Mouse (Mus musculus) heart, adult 2 months (tissue): ENCODE measurements around the gene Twist1. TPM values are rescaled to one million over a fixed set of nuclear protein-coding genes. Genes with fewer than 3 reads are reported as not detected.

ENCODE experiments used
- DNase-seq, 2 experiments: peaks; one replicate each; pipeline ENCODE4 v3.0.0; 2021
- H3K27ac ChIP-seq: fragments of 200-600 bp; 2 replicates; pipeline ENCODE4 v1.8.1; 2022
- H3K27me3 ChIP-seq: fragments of 200-500 bp; 2 replicates; pipeline ENCODE4 v1.6.1; 2012; ENCODE audit warnings: mild to moderate bottlenecking, low read length, inconsistent platforms, mixed read lengths; ENCODE audit not compliant: control insufficient read depth, insufficient read depth
- H3K36me3 ChIP-seq: fragments of 200-500 bp; 2 replicates; pipeline ENCODE4 v1.6.1; 2012; ENCODE audit warnings: low read length, inconsistent platforms; ENCODE audit not compliant: control insufficient read depth, insufficient read depth
- H3K4me1 ChIP-seq: fragments of 200-500 bp; 2 replicates; pipeline ENCODE4 v1.6.1; 2011; ENCODE audit warnings: low read length; ENCODE audit not compliant: control insufficient read depth, insufficient read depth
- H3K4me3 ChIP-seq: fragments of 200-600 bp; 2 replicates; pipeline ENCODE4 v1.8.1; 2022
- H3K79me2 ChIP-seq: fragments of 200-500 bp; replicated peaks from 2 replicates; pipeline ENCODE4 v1.6.1; 2012; ENCODE audit warnings: mild to moderate bottlenecking, inconsistent platforms, low read length, moderate library complexity, mixed read lengths; ENCODE audit not compliant: control insufficient read depth, insufficient read depth
- H3K9ac ChIP-seq: fragments of 200-500 bp; 2 replicates; pipeline ENCODE4 v1.6.1; 2012; ENCODE audit warnings: low read depth, mild to moderate bottlenecking, control low read depth, inconsistent platforms, low read length, mixed read lengths
- CTCF ChIP-seq: fragments of 200-600 bp; IDR thresholded peaks from 2 replicates; pipeline ENCODE4 v1.8.1; 2022; ENCODE audit warnings: antibody characterized with exemption, mild to moderate bottlenecking, moderate library complexity
- EP300 ChIP-seq: fragments of 200-500 bp; IDR thresholded peaks from 2 replicates; pipeline ENCODE4 v1.6.1; 2011; ENCODE audit warnings: low read depth, low read length, control low read depth; ENCODE audit not compliant: insufficient read depth
- POLR2A ChIP-seq: fragments of 200-500 bp; IDR thresholded peaks from 2 replicates; pipeline ENCODE4 v1.6.1; 2011; ENCODE audit warnings: mild to moderate bottlenecking, low read depth, low read length, control low read depth; ENCODE audit not compliant: insufficient read depth
- WGBS: fragments of 180-500 bp; shearing (Covaris S2); methylation state at CpG from one replicate; pipeline ENCODE4 v1.1.7; 2018; 5-methylcytosine and 5-hydroxymethylcytosine counted together
- intact Hi-C: fragments of 180-260 bp; cut with DNase I; formaldehyde crosslinking; loops from one replicate; pipeline ENCODE4 v1.15.1; 2025
- long read RNA-seq: library from polyadenylated mRNA; stranded (forward); transcript quantifications from one replicate; pipeline ENCODE4 v2.0.0, GENCODE M21; 2021
- polyA plus RNA-seq: library from polyadenylated mRNA; depleted of rRNA; stranded (reverse); fragments of >200 nt; gene quantifications from 2 replicates; pipeline ENCODE4 v1.2.3, GENCODE M21; 2012; rRNA removed
- total RNA-seq, 2 experiments: library from RNA; stranded (reverse); gene quantifications; 2 replicates each; pipeline ENCODE4 v1.2.3; 2021

Gene Twist1
- total RNA-seq (1 to 10 TPM; 1.5 to 2.3 TPM), polyA plus RNA-seq (2.5 and 2.7 TPM in 2 replicates)
- long read RNA-seq, partial matches to known transcripts: 0 of 3 reads
- long read RNA-seq, other reads (novel, unspliced or antisense): 0 of 3 reads

DNA sequence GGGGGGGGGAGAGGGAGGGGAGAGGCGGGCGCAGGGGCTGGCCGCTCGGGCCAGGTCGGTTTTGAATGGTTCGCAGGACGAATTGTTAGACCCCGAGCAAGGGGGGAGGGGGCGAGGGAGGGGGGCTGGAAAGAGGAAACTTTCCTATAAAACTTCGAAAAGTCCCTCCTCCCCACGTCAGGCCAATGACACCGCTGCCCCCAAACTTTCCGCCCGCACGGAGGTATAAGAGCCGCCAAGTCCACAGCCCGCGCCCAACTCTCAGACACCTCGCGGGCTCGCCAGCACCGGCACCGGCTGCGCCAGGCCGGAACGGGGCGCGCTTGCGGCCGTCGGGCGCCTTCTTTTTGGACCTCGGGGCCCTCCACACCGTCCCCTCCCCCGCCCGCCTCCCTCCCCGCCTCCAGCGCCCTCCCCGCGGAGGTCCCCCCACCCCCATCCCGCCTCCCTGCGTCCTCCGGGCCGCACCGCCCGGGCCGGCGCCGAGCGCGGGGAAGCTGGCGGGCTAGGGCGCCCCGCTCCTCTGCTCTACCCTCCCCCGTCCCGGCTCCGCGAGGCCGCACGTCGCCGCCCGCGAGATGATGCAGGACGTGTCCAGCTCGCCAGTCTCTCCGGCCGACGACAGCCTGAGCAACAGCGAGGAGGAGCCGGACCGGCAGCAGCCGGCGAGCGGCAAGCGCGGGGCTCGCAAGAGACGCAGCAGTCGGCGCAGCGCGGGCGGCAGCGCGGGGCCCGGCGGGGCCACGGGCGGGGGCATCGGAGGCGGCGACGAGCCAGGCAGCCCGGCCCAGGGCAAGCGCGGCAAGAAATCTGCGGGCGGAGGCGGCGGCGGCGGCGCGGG is at the start of gene Twist1:
Gene Twist1 (plus strand): TSS at position 272 of the 841 bp plus-strand sequence.
- peak within 1 kb of the TSS; percentile 54 for H3K4me3 ChIP-seq
- H3K27me3 ChIP-seq: peaks cover 21% of the 10 kb centered on the region
- 0 out of 2 replicates have a peak, but pooled peaks have one; percentile 6 for TF ChIP-seq CTCF
- TF ChIP-seq POLR2A: 0 out of 2 replicates have a peak, but pooled peaks have one; percentile 6
- no peak for TF ChIP-seq EP300
- H3K4me1 ChIP-seq: no peaks in the 10 kb centered on the region
- H3K36me3 ChIP-seq: no peaks in the 10 kb centered on the region
- 2% methylated on average over 93 of the region's 105 CpGs for WGBS
- intact Hi-C loops: no loop called here
- H3K9ac ChIP-seq: peak within 1 kb of the TSS; percentile 91
- DNase-seq: peak; percentile 72 to 76
- H3K27ac ChIP-seq: peak within 1 kb of the TSS; percentile 55
- no peaks in the 10 kb centered on the region for H3K79me2 ChIP-seq

DNA sequence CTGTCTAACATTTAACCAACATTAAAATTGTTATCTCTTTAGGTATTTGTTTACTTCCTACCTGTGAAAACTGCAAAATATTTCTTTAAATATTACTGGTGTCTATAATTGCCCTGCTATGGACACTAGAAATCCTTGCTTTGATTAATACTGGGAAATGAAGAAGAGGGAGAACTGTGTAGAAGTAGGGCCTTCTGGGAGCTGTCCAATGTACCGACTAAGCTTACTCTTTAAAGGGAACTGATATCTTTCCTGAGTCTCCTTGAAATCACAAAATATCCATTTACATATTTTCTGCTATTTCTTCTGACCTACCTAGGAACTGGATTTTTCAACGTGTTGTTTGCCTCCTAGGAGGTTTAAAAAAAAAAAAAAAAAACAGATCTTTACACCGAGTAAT is 30.7 kb upstream of the Twist1 start:
- TF ChIP-seq POLR2A (no peak), EP300 (no peak), CTCF (no peak)
- 8% methylated on average over 3 of the region's 3 CpGs for WGBS
- Histone ChIP-seq H3K4me1 (no peaks in the 10 kb centered on the region), H3K27ac (no peak overlapping the region), H3K9ac (no peak overlapping the region), H3K79me2 (no peaks in the 10 kb centered on the region), H3K27me3 (peaks cover 14% of the 10 kb centered on the region), H3K4me3 (no peak overlapping the region), H3K36me3 (no peaks in the 10 kb centered on the region)
- DNase-seq: no peak
- intact Hi-C loops: no loop called here

DNA sequence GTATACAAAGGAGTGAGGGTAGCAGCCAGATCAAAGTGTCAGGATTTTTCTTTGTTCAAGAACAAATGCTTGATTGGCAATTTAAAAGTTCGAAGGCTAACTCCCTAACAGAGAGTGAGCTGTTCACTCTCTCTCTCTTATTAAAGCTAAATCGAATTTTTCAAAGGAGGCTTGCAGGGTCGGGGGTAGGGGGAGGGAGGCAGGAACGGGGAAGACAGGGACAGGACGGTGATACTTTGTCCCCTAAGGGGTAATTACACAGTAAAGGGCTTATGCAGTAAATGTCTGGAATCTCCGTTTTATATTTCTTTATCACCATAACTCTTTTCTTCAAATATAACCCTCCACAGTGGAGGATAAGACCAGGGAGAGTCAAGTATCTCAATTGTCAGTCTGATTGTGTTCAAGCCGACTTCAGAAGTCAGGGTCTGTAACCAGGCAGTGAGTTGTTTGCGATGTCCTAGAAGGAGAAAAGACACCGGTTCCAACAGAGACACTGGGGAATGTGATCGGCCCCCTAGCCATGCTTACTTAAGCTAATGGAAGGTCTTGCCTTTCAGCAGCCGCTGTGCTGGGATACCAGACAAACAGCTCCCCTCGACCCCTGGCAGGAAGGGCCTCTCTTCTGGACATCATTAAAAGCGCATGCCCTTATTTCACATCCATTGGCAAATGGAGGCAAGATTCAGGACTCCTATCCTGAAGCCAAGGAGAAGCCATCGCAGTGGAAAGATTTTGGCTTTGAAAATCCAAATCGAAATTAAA is 30.0 kb upstream of the Twist1 start:
- no peaks in the 10 kb centered on the region for H3K79me2 ChIP-seq
- DNase-seq: no peak
- intact Hi-C loops: no loop called here
- TF ChIP-seq EP300 (no peak), CTCF (no peak), POLR2A (no peak)
- H3K4me3 ChIP-seq: no peak overlapping the region
- H3K4me1 ChIP-seq: no peaks in the 10 kb centered on the region
- peaks cover 14% of the 10 kb centered on the region for H3K27me3 ChIP-seq
- no peaks in the 10 kb centered on the region for H3K36me3 ChIP-seq
- no peak overlapping the region for H3K27ac ChIP-seq
- H3K9ac ChIP-seq: no peak overlapping the region
- WGBS: 4% methylated on average over 15 of the region's 15 CpGs

DNA sequence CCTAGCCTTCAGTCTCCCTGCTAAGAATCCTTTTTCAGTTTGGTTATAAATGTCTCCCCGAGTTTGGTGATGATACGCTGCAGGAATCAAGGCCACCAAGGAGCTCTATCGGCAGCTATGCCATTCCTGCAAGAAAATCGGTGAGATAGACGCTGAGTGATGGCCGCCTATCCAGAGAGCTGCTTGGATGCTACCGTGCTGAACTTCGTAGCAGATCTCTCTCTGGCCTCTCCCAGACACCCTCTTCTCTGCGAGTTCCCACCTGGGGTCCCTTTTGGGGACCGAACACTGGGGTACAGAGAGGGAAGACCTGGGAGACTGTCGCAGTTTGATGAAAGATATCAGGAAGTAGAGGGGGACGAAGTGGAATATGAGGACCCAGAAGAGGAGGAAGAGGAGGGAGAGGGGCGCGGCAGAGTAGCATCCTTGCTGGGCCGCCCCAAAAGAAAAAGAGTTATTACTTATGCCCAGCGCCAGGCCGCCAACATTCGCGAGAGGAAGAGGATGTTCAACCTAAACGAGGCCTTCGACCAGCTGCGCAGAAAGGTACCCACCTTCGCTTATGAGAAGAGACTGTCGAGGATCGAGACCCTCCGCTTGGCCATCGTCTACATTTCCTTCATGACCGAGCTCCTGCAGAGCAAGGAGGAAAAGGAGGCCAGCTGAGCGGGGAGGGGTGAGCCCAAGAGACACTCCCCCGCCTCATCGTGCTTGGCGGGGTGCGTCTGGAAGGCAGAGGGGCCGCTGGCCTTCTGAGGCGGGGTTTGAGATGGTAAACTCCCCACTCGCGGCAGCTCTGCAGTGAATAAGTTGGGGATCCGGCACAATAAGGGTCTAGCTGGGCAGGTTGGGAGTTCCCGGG is 28.9 kb upstream of the Twist1 start, which contains the start of gene Ferd3l:
Gene Ferd3l (plus strand): TSS at position 95 of the 862 bp plus-strand sequence.
- Histone ChIP-seq H3K9ac (no peak within 1 kb of the TSS), H3K79me2 (no peaks in the 10 kb centered on the region), H3K27me3 (peaks cover 14% of the 10 kb centered on the region), H3K27ac (no peak within 1 kb of the TSS), H3K4me3 (no peak within 1 kb of the TSS), H3K36me3 (no peaks in the 10 kb centered on the region), H3K4me1 (no peaks in the 10 kb centered on the region)
- TF ChIP-seq CTCF (no peak), EP300 (no peak), POLR2A (no peak)
- no peak for DNase-seq
- WGBS: 2% methylated on average over 38 of the region's 39 CpGs
- intact Hi-C loops: no loop called here

DNA sequence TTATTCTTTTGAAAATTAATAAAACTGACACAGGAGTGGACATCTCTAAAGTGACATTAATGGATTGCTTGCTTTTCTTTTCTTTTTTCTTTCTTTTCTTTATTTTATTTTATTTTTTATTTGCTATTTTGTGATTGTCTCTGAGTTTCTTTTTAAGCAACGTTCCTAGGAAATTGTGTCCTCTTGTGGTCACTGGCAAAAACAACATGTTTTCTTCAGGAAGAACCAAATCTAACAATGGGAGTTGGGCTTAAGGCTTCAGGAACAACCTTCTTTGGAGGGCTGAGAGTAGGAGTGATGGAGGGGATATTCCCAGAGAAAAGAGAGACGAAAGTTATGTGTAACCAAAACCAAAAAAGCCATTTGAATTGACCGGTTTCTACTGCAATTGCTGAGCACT is 4.6 kb upstream of the Twist1 start:
- H3K27me3 ChIP-seq: peaks cover 11% of the 10 kb centered on the region
- no peaks in the 10 kb centered on the region for H3K4me1 ChIP-seq
- 11% methylated on average over 3 of the region's 3 CpGs for WGBS
- TF ChIP-seq POLR2A (no peak), CTCF (peak; percentile 43)
- H3K79me2 ChIP-seq: no peaks in the 10 kb centered on the region
- intact Hi-C loops: no loop called here
- H3K4me3 ChIP-seq: no peak overlapping the region
- no peak overlapping the region for H3K27ac ChIP-seq
- DNase-seq: no peak
- H3K36me3 ChIP-seq: no peaks in the 10 kb centered on the region
- H3K9ac ChIP-seq: no peak overlapping the region
